Mouse (Mus musculus) embryonic fibroblast, embryonic 13.5 days (primary cell): ENCODE data around the gene 4930507D05Rik.
"Not testable (repeated sequence)": the region's sequence is repeated elsewhere in the genome, so short reads cannot be mapped to it uniquely, and the experiment has no call there.

Experiments
- CTCF ChIP-seq: IDR thresholded peaks from 2 replicates; pipeline ENCODE4 v1.5.1; 2011; ENCODE audit warnings: mild to moderate bottlenecking, control low read depth, low read length, moderate library complexity, borderline replicate concordance; ENCODE audit not compliant: insufficient read depth
- POLR2A ChIP-seq: IDR thresholded peaks from 2 replicates; pipeline ENCODE4 v1.6.1; 2011; ENCODE audit warnings: low read depth, mild to moderate bottlenecking, control low read depth, low read length, moderate library complexity

GRCm38 (mm10) chr10:62452001-62452400 lies 2.7 kb downstream of the 4930507D05Rik start:
- not testable (repeated sequence) for TF ChIP-seq CTCF, POLR2A
